Mouse (Mus musculus) 3134 (cell line): ENCODE data around the gene Pelo.

Source experiments
- DNase-seq: peaks from one replicate; pipeline ENCODE4 v3.0.0-alpha.2; 2011; ENCODE audit warnings: low spot score; ENCODE audit not compliant: insufficient read length; ENCODE audit errors: extremely low read depth

Gene Pelo

DNA sequence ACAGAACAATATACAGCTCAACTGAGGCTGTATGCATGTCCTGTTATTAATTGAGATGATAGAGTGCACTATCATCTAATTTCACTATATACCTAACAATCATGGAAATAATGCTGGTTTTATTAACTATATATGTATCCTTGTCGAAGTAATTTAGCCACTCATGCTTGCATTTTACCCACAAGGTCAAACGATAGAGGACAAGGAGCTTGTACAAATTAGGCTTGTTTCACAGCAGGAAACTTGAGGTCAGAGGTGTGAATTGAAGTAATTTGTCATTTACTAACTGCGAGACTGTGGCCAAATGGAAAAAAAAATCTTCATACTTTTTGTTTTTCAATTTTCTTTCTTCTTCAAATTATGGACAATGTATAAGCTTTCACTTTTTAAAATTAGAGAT, 8.2 kb upstream of the Pelo start:
- DNase-seq, result no peak

DNA sequence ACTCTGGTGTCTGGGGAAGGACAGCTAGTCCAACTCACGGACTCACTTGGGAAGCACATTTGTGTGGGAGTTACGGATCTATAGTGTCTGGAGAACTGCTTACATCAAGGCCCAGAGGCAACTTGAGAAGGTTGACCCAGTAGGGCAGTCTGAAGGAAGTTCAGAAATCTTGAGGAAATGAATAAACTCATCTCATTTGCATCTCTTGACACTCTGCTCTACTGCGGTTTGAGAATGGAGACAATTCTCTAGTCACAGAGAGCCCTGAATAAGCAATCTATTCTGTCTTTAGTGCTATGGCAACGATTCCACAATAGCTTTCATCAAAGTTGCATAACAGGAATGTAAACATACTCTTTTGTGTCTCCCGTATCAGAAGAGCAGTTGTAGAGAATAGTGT, 7.0 kb upstream of the Pelo start:
- no peak for DNase-seq

DNA sequence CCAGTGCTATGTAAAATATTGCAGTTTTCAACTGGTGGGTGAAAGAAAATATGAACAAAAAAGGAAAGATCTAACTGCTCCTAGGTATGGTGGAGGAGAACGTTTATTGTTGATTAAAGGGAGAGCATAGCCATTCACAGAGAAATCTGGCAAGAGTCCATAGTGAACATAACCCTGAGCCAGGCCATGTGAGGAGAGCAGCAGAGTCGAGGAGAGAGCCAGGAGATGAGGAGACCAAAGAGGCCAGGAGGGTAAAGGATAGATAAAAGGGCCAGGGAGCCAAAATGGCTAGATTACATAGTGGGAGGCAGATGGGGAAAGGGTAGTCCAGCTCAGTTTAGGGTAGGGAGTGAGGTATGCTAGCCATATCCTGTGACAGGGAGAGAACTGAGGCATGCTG, 6.2 kb upstream of the Pelo start:
- DNase-seq, result no peak

DNA sequence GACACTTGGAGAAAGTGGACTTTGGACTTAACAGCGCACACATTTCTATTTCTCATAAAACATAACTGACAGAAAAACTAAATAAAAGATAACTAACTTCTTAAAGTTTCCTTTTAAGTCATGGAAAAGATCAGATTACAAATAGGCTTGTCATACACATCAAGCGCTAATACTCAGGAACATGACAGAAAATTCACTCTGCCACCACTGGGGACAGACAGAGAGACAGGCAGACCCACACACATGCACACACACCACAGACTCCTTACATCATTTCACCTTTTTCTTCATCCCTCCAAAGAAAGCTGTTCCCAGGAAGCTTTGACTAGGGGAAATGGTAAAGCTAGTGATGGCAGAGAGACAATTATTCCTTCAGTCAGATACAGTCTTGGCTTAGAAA, 5.4 kb upstream of the Pelo start:
- DNase-seq, result no peak

DNA sequence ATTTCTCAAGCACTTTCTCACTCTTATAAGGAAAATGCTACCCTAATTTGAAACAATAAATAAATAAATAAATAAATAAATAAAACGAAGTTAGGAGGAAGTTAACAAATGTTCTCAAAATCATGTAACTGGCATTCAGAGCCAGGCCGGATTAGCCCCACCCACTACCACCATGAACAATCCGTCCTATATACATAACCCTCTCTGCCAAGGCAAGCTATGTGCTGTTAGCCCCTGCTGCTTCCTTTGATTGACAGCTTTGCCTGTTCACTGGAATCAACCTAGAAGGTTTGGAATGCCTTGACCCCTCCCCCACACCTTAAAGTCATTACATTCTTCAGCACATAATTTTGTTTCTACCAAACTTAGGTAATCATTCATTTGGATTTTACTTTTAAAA, 1.5 kb upstream of the Pelo start:
- no peak for DNase-seq

DNA sequence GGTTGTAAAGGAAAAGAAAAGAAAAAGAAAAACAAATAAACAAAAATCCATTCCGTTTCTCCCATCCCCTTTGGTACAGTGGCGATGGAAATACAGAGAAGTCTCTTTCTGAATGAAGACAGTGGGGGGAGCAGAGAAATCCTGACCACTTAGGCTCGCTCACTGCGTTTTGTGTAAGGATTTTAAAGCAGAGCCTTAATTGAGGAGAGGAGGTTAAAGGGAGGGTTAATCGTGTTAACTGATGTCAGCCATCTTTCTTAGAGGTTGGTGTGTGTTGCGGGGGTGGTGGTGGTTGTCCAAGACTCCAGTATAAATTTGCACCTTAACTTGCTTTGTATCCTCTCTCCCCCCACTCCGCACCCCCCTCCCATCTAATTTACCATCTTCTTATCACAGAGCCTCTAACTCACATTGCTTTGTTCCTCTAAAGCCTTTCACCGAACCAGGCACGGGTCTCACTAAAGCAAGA, 1.0 kb upstream of the Pelo start:
- no peak for DNase-seq

DNA sequence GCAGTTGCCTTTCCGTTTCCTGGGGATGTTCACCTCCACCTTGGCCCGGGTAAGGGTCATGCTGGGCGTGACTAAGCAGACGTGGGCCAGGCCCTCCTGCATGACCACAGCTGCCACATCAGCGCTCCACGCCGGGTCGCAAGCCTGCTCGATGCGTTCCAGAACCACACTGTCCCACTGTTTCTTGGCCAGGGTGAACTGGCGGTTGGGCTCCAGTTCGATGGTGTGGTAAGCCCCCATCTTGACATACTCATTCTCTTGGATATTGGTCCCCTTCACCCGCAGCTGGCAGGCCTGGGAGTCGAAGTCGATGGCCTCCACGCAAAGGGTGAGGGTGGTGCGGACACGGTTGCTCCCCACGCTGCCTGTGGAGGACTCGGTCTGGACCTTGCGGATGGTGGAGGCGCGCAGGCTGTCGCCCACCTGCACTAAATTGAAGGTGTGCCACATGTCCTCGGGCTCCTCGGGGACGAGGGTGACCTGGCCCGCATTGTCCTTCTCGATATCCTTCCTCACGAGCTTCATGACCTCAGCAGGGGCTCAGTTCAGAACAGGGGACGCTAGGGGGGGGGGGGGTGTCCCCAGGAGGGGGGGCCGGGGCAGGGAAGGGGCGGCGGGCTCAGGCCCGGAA, 476 bp downstream of the Pelo start:
- DNase-seq, result peak; percentile 52

DNA sequence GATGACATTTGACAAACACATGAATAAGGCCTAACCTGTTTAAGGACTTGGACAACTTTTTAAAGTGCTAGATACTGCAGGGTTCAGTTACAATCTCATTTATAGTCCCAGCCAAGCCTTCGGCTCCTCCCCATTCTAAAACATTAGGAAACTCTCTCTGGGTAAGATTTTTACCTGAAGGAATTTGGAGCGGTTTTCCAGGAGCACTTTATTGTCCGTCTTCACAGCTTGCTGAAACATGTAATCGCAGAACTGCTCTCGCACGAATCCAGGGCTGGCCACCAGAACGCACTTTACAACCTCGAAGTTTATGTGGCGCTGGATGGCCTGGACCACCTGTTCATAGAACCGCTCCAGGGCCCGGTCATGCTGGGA, 979 bp downstream of the Pelo start:
- DNase-seq, result no peak

DNA sequence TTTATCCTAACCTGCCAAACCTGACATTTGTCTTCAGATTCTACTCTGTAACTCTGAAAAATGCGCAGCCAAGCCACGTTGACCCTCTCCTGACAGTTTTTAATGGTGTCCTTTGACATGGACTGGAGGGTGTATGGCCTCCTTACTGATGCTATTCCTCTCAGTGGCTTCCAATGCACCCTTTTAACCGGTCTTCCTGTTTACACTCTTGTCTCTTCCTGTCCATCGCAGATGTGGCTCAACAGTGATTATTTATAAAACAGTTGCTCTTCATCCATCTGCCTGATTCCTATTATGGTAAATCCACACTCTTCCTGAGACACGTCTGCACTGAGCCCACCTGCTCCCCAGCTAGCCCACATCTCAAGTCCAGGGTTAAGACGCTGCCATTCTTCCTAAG, 4.0 kb downstream of the Pelo start:
- no peak for DNase-seq

DNA sequence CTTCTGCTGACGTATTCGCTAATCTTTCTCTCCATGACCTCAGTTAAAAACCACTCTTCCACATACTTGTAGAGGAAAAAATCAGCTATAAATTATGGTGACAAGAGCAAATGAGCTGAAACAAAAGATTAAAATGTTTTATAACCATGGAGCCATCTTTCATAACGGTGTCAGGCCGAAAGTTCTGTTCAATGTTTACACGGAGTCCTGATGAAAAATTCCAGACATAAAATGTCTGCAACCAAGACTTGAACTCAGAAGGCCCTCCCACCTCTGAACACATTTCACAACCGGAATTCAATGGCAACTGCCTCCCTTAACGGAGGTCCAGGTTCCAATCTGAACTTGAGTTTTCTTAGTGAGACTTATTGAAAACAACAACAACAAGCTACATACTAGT, 7.6 kb downstream of the Pelo start:
- no peak for DNase-seq

DNA sequence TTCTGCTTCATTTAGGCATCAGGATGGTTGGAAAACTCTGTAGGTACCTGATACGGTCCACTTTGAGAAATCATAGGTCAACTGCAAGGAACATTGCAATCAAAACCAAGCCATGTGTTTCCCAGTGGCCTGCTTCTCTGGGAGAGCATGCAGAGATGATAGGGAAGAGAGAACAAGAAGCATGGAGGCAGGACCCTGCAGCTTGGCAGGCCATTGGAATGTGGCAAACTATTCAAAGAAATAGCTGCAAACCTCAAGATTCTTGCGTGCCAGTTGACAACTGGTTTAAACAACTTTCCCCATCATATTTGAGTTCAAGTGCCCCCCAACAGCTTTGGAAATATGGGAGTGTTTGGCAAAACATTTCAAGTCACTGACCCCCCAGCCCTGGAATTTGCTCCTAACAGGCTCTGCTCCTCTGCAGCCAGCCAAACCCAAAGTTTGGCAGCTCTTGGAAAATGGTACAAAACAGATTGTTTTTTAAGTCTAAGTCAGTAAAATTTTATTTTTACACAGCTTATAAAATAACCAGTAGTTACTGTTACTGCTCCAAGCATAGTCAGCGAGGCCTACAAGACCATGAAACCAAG, 9.9 kb downstream of the Pelo start:
- DNase-seq, result no peak

DNA sequence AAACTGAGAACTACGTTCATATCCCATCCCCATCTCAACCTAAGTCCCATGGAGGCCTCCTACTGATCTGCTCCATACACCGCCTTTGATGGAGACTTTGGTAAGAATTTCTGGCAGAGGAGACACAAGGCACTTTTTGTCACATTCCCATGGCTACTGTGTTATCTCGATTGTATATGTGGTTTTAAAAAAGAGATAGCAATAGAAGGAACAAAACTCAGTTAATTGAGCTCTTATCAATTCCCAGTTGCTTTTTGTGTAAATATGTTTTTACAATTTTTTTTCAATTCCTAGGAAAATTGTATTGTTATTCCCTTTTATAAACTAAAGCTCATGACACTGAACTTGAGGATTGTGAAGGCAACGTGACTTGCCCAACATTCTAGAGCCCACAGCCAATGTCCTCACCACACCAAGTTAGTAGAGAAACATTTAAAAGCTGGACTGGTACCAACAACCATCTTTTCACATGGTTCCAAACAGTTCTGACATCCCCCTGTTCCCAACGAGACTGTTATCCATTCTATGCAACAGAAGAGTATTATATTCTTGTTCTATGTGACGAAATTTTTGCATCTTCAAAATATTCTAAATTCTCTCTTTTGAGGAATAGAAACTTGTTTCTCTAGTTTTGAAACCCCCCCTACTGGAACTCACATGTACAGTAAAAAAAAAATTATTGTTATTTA, 10.8 kb downstream of the Pelo start:
- no peak for DNase-seq

DNA sequence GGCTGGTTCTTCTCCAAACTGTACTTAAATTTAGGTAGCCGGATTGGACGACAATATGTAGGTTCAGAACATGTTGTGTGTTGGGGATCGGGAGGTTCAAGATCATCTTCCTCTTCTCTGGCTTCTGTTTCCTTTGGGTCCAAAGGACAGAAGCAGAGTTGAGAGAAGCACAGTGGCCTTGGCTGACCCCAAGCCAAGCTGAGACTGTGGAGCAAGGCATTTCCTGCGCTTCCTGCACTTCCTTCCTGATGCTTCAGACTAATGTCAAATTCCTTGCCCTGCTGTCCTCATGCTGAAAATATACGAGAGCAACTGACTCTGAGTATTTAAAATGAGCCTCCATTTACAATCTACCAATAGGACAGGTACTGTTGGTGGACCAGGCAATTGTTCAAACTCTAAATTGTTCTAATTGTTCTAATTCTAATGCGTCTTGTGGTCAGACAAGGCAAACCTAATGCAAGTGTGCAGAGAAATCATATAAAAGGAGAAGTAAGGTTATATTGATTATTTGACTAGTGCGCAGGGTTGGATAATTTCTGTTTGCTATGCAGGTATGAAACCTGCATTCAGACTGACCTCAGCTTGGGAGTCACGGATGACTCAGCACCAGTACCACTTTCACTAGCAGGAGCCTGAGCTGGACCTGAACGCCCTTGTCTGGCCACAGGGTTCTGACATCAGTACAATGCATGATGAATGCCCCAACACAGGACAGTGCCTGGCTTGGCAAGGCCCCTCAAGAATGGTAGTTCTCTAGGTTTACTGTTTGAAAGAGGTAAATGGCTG, 12.4 kb downstream of the Pelo start:
- DNase-seq, result no peak

DNA sequence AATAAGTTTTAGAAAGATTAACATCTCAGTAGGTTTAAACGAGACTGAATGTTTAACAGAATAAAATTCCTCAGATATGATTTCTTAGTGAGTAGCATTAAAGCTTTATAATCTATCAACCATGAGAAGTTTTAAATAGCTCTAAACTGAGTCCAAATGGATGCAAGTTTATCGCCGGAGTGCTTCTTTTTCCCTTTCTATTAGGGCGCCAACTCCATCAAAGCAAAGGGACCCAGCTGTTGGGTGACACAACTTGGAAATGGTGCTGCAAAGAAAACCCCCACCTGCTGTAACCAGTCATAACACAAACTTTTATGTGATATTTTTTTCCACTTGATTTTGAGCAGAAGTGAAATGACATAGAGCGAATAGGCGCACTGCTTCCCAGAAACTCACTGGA, 17.6 kb downstream of the Pelo start:
- no peak for DNase-seq

DNA sequence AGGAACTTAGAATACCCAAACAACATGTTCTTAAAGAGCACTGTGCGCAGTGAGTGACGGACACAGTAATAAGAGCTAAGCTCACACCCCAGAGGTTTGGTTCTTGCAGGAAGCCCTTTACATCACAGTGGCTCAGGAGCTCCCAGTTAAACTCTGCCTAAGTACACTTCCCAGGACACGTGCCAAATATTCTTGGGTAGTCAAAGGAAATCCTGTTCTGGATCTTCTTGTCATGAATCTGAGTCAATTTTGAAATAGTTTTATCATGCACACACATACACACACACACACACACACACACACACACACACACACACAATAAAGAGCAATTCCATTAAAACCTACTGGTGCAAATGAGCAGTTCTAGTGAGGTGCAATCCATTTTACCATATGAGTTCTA, 18.6 kb downstream of the Pelo start:
- DNase-seq, result no peak

DNA sequence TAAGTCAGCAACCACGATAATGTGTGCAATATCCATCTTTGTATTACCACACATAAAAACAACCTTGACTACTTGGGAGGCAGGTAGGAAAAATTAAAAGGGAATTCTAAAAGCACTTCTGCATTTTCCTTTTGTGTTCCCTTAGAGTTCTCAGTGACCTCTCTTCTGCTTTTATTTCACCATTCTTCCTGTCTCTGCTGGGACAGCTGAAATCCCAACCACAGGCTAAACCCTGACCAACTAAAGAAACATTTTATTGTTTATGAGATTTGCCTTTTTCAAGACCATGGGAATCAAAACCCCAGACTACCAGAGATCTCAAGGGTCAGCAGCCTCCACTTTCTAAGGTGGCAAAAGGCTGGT, 22.0 kb downstream of the Pelo start:
- DNase-seq, result no peak

DNA sequence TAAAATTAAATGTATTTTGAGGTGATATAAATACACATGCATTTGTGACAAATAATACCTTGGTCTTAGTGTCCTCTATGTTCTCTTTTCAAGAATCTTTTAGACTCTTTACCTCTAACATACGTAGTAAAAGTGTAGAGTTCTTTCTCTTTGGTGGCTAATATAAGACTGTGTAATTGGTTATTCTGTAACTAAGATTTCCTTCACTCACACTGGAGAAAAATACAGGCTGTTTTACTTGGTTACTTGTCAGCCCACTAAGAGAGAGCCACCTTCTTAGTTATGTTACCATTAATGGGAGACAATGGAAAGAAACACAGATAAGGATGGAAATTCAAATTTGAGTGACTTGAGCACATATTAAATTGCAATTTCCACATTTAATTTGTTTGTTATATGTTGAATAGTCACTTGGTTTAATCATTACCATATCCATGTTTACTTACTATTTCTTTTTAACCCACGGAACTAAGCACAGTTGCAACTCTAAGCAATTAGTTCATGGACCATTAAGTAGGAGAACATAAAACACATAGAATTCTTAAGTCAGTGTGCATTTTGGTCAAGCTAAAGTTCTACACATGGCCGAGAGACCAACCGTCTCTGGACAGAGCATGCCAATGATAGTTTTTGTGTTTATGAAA, 22.5 kb downstream of the Pelo start:
- no peak for DNase-seq

DNA sequence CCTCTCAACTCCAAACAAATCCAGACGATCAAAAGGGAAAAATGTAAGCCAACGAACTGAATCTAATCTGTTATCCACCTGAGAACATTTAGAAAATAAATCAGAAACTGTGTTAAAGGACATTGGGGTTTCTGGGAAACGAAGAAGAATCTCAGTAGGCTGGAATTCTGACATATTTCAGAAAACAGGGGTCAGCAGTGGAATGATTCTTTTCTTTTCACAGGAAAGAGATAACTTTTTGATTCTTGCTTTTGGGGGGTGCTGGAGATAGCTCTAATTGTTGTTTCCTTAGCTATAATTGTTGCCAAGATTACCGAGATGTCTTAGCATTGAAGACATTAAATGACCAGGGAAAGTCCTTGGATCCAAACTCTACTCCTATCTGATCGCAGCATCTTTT, 32.4 kb downstream of the Pelo start:
- DNase-seq, result no peak

DNA sequence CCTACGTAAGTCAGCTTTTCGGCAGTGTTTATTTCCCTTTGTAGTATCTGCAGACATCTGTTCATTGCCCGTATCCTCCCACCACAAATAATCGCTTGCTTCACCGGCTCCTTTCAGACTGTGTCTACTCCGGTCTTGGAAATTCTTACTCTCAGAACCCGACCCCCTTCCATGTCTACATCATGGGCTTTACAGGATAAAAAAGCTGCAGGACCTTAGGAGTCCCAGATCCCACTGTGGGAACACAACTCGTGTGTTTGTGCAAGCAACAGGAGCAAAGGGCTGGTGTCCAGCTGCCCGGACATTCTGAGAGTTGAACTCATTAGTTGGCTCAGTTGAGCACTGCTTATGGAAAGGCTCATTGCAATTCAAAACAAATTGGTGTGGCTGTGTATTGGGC, 35.2 kb downstream of the Pelo start:
- DNase-seq, result no peak

DNA sequence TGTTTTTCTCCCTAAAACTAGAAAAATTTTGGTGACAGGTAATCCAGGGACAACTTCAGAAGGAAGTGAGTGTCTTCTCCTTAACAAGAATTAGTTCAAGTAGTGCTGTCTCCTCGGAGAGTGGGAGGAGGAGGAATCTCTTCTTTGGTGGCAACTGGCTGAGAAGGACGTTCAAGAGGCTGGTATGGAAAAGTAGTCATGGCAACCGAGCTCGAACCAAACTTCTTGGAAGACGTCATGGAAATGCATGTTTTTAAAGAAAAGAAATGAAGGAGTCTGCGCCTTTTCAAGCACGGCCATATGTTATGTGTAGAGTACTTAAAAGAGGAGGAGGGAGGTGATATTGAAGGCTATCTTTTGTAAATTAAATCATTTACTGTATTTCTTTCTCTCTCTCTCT, 37.4 kb downstream of the Pelo start:
- DNase-seq, result no peak
